Mouse (Mus musculus): ENCODE measurements at regions not wholly inside any gene's neighbourhood (a gene's known extent, or its start where the extent isn't known, plus 50 kb on each side); places are given as distances from the start of the nearest gene placed in this dataset.

GRCm38 (mm10) chr17:15228077-15228476 lies 148.6 kb downstream of the Dll1 start:
- Histone ChIP-seq H3K4me1 (replicated peaks; ENCODE audit: control insufficient read depth in 2 of 2, insufficient read depth in 2 of 2, low read length in 1 of 2) (no peaks in the 10 kb centered on the region), H3K27me3 (ENCODE audit: control insufficient read depth, insufficient read depth, low read length) (no peaks in the 10 kb centered on the region), H3K4me2 (ENCODE audit: low read depth) (no peak overlapping the region), H3K4me3 (ENCODE audit: insufficient read depth in 1 of 2, low read depth in 2 of 2, low read length in 2 of 2) (no peak overlapping the region), H3K9me3 (ENCODE audit: control insufficient read depth, low read length) (no peaks in the 10 kb centered on the region), H3K27ac (no peak overlapping the region), H3K9ac (replicated peaks) (no peak overlapping the region), H3K36me3 (replicated peaks; ENCODE audit: control insufficient read depth, insufficient read depth, low read depth) (no peaks in the 10 kb centered on the region)
- 61% methylated on average over 8 of the region's 8 CpGs for WGBS (ENCODE audit: insufficient replicate concordance)
- DNase-seq (ENCODE audit: low read depth in 3 of 3, low spot score in 3 of 3) = no peak
- no peak for ATAC-seq (ENCODE audit: insufficient read depth)
- TF ChIP-seq CTCF (IDR thresholded peaks at IDR 0.05; ENCODE audit: low read depth) (no peak), EP300 (IDR thresholded peaks at IDR 0.05; ENCODE audit: low read depth) (no peak)

- TF ChIP-seq CTCF (IDR thresholded peaks at IDR 0.05; ENCODE audit: low read depth) (no peak), EP300 (IDR thresholded peaks at IDR 0.05; ENCODE audit: low read depth) (no peak)
- Histone ChIP-seq H3K4me1 (replicated peaks; ENCODE audit: control insufficient read depth in 2 of 2, insufficient read depth in 2 of 2, low read length in 1 of 2) (no peaks in the 10 kb centered on the region), H3K27ac (no peak overlapping the region), H3K9me3 (ENCODE audit: control insufficient read depth, low read length) (no peaks in the 10 kb centered on the region), H3K9ac (replicated peaks) (no peak overlapping the region), H3K4me2 (ENCODE audit: low read depth) (no peak overlapping the region), H3K36me3 (replicated peaks; ENCODE audit: control insufficient read depth, insufficient read depth, low read depth) (no peaks in the 10 kb centered on the region), H3K27me3 (ENCODE audit: control insufficient read depth, insufficient read depth, low read length) (no peaks in the 10 kb centered on the region), H3K4me3 (ENCODE audit: insufficient read depth in 1 of 2, low read depth in 2 of 2, low read length in 2 of 2) (no peak overlapping the region)
- DNase-seq (ENCODE audit: low read depth in 3 of 3, low spot score in 3 of 3) (no peak), ATAC-seq (ENCODE audit: insufficient read depth) (no peak)
- WGBS (ENCODE audit: insufficient replicate concordance) = 63% methylated on average over 10 of the region's 10 CpGs
These were observed 152.8 kb downstream of the Dll1 start for GRCm38 (mm10) chr17:15223826-15224225.

GRCm38 (mm10) chr17:15222923-15223322 lies 153.7 kb downstream of the Dll1 start:
- ATAC-seq (ENCODE audit: insufficient read depth) = no peak
- TF ChIP-seq CTCF (IDR thresholded peaks at IDR 0.05; ENCODE audit: low read depth) = no peak
- no peak for TF ChIP-seq EP300 (IDR thresholded peaks at IDR 0.05; ENCODE audit: low read depth)
- WGBS (ENCODE audit: insufficient replicate concordance) = 60% methylated on average over 3 of the region's 3 CpGs

GRCm38 (mm10) chr17:15214157-15214685 lies 162.5 kb downstream of the Dll1 start:
- ATAC-seq (ENCODE audit: insufficient read depth) = no peak
- WGBS (ENCODE audit: insufficient replicate concordance) = 67% methylated on average over 1 of the region's 1 CpGs
- TF ChIP-seq CTCF (IDR thresholded peaks at IDR 0.05; ENCODE audit: low read depth) (no peak), EP300 (IDR thresholded peaks at IDR 0.05; ENCODE audit: low read depth) (no peak)
- Histone ChIP-seq H3K4me3 (ENCODE audit: insufficient read depth in 1 of 2, low read depth in 2 of 2, low read length in 2 of 2) (no peak overlapping the region), H3K27me3 (ENCODE audit: control insufficient read depth, insufficient read depth, low read length) (no peaks in the 10 kb centered on the region), H3K9me3 (ENCODE audit: control insufficient read depth, low read length) (no peaks in the 10 kb centered on the region), H3K4me1 (replicated peaks; ENCODE audit: control insufficient read depth in 2 of 2, insufficient read depth in 2 of 2, low read length in 1 of 2) (no peaks in the 10 kb centered on the region), H3K4me2 (ENCODE audit: low read depth) (no peak overlapping the region), H3K27ac (no peak overlapping the region), H3K36me3 (replicated peaks; ENCODE audit: control insufficient read depth, insufficient read depth, low read depth) (no peaks in the 10 kb centered on the region), H3K9ac (replicated peaks) (no peak overlapping the region)
- DNase-seq (ENCODE audit: low read depth in 3 of 3, low spot score in 3 of 3) = no peak

More at GRCm38 (mm10) chr17:15222923-15223322, 153.7 kb downstream of the Dll1 start:
- Histone ChIP-seq H3K9me3 (ENCODE audit: control insufficient read depth, low read length) (no peaks in the 10 kb centered on the region), H3K4me3 (ENCODE audit: insufficient read depth in 1 of 2, low read depth in 2 of 2, low read length in 2 of 2) (no peak overlapping the region), H3K9ac (replicated peaks) (no peak overlapping the region), H3K4me1 (replicated peaks; ENCODE audit: control insufficient read depth in 2 of 2, insufficient read depth in 2 of 2, low read length in 1 of 2) (no peaks in the 10 kb centered on the region), H3K36me3 (replicated peaks; ENCODE audit: control insufficient read depth, insufficient read depth, low read depth) (no peaks in the 10 kb centered on the region), H3K27me3 (ENCODE audit: control insufficient read depth, insufficient read depth, low read length) (no peaks in the 10 kb centered on the region), H3K27ac (no peak overlapping the region), H3K4me2 (ENCODE audit: low read depth) (no peak overlapping the region)
- no peak for DNase-seq (ENCODE audit: low read depth in 3 of 3, low spot score in 3 of 3)

GRCm38 (mm10) chr17:15208808-15209173 lies 167.5 kb upstream of the Gm3448 start:
- no peak for TF ChIP-seq CTCF (IDR thresholded peaks at IDR 0.05; ENCODE audit: low read depth)
- no peak for TF ChIP-seq EP300 (IDR thresholded peaks at IDR 0.05; ENCODE audit: low read depth)
- Histone ChIP-seq H3K9ac (replicated peaks) (no peak overlapping the region), H3K4me2 (ENCODE audit: low read depth) (no peak overlapping the region), H3K4me1 (replicated peaks; ENCODE audit: control insufficient read depth in 2 of 2, insufficient read depth in 2 of 2, low read length in 1 of 2) (peaks cover 0 to 7% of the 10 kb centered on the region in 2 experiments; a peak in 1 of 4 replicates), H3K27me3 (ENCODE audit: control insufficient read depth, insufficient read depth, low read length) (no peaks in the 10 kb centered on the region), H3K27ac (no peak overlapping the region), H3K4me3 (ENCODE audit: insufficient read depth in 1 of 2, low read depth in 2 of 2, low read length in 2 of 2) (no peak overlapping the region), H3K9me3 (ENCODE audit: control insufficient read depth, low read length) (no peaks in the 10 kb centered on the region), H3K36me3 (replicated peaks; ENCODE audit: control insufficient read depth, insufficient read depth, low read depth) (no peaks in the 10 kb centered on the region)
- no peak for DNase-seq (ENCODE audit: low read depth in 3 of 3, low spot score in 3 of 3)
- ATAC-seq (ENCODE audit: insufficient read depth) = no peak
- 38% methylated on average over 3 of the region's 3 CpGs for WGBS (ENCODE audit: insufficient replicate concordance)

Measured in liver, embryonic 14.5 days (tissue).